Mouse (Mus musculus) cerebellum, adult 11-12 months (tissue): ENCODE results near the gene 4933425L06Rik.
A peak's percentile ranks its signal among the peaks of the same experiment; 100 is the strongest.

ENCODE experiments used
- DNase-seq: peaks from one replicate; pipeline ENCODE4 v3.0.0; 2022

The 4933425L06Rik gene

GRCm38 (mm10) chr13:105081862-105082261 lies at the start of gene 4933425L06Rik:
4933425L06Rik (plus strand) TSS chr13:105082122.
- DNase-seq: no peak

GRCm38 (mm10) chr13:105037816-105038215 lies 44.1 kb upstream of the 4933425L06Rik start:
- no peak for DNase-seq

- DNase-seq: no peak
Observed at GRCm38 (mm10) chr13:105038334-105038733, 43.6 kb upstream of the 4933425L06Rik start.

- peak; percentile 57 for DNase-seq
Observed at GRCm38 (mm10) chr13:105043882-105044281, 38.0 kb upstream of the 4933425L06Rik start.

- peak; percentile 26 for DNase-seq
Observed at GRCm38 (mm10) chr13:105047377-105047776, 34.5 kb upstream of the 4933425L06Rik start.

- peak; percentile 38 for DNase-seq
Observed at GRCm38 (mm10) chr13:105048662-105049061, 33.3 kb upstream of the 4933425L06Rik start.

GRCm38 (mm10) chr13:105051432-105051831 lies 30.5 kb upstream of the 4933425L06Rik start:
- no peak for DNase-seq

GRCm38 (mm10) chr13:105053618-105054017 lies 28.3 kb upstream of the 4933425L06Rik start:
- DNase-seq: peak; percentile 59

GRCm38 (mm10) chr13:105054181-105054940 lies 27.6 kb upstream of the 4933425L06Rik start, which contains the start of gene Rgs7bp:
Rgs7bp (minus strand) TSS chr13:105054930.
- DNase-seq: peak; percentile 86

- no peak for DNase-seq
Observed at GRCm38 (mm10) chr13:105054941-105055309, 27.0 kb upstream of the 4933425L06Rik start.

- no peak for DNase-seq
Observed at GRCm38 (mm10) chr13:105055374-105055773, 26.5 kb upstream of the 4933425L06Rik start.

GRCm38 (mm10) chr13:105066119-105066518 lies 15.8 kb upstream of the 4933425L06Rik start:
- DNase-seq: no peak

GRCm38 (mm10) chr13:105066890-105067845 lies 14.8 kb upstream of the 4933425L06Rik start:
- DNase-seq: no peak

GRCm38 (mm10) chr13:105089276-105089675 lies 7.4 kb downstream of the 4933425L06Rik start:
- DNase-seq: no peak

- DNase-seq: no peak
Observed at GRCm38 (mm10) chr13:105096316-105096715, 14.4 kb downstream of the 4933425L06Rik start.

- no peak for DNase-seq
Observed at GRCm38 (mm10) chr13:105100705-105101104, 18.8 kb downstream of the 4933425L06Rik start.

GRCm38 (mm10) chr13:105104385-105104784 lies 22.5 kb downstream of the 4933425L06Rik start:
- no peak for DNase-seq

- DNase-seq: no peak
Observed at GRCm38 (mm10) chr13:105111599-105111998, 29.7 kb downstream of the 4933425L06Rik start.

- no peak for DNase-seq
Observed at GRCm38 (mm10) chr13:105121617-105122016, 39.7 kb downstream of the 4933425L06Rik start.

- no peak for DNase-seq
Observed at GRCm38 (mm10) chr13:105122092-105122491, 40.2 kb downstream of the 4933425L06Rik start.

- DNase-seq: no peak
Observed at GRCm38 (mm10) chr13:105130080-105130479, 48.2 kb downstream of the 4933425L06Rik start.

GRCm38 (mm10) chr13:105132370-105132769 lies 50.4 kb downstream of the 4933425L06Rik start:
- no peak for DNase-seq

- no peak for DNase-seq
Observed at GRCm38 (mm10) chr13:105132776-105133175, 50.9 kb downstream of the 4933425L06Rik start.
